Mouse (Mus musculus) G1E-ER4 (cell line): ENCODE results near the gene Zfyve21. TPM values are rescaled to one million over a fixed set of nuclear protein-coding genes. Genes with fewer than 3 reads are reported as not detected.

Source experiments
- GATA1 ChIP-seq: IDR thresholded peaks from one replicate; pipeline ENCODE4 v1.8.0; 2012; ENCODE audit warnings: low read length, inconsistent platforms
- polyA plus RNA-seq: library from polyadenylated mRNA; stranded (reverse); fragments of >175 nt; gene quantifications from 2 replicates; pipeline ENCODE4 v1.2.3, GENCODE M21; 2012

Zfyve21 gene
- polyA plus RNA-seq, 1 experiment: 11.8 TPM

GRCm38 (mm10) chr12:111853011-111853436 lies 39.1 kb downstream of the Zfyve21 start:
- no peak for TF ChIP-seq GATA1

GRCm38 (mm10) chr12:111853546-111853945 lies 39.6 kb downstream of the Zfyve21 start:
- TF ChIP-seq GATA1: no peak

GRCm38 (mm10) chr12:111855448-111855847 lies 41.5 kb downstream of the Zfyve21 start:
- TF ChIP-seq GATA1: no peak

GRCm38 (mm10) chr12:111864206-111864824 lies 50.3 kb downstream of the Zfyve21 start:
- no peak for TF ChIP-seq GATA1

- no peak for TF ChIP-seq GATA1
Observed at GRCm38 (mm10) chr12:111869806-111870205, 55.8 kb downstream of the Zfyve21 start.

- TF ChIP-seq GATA1: no peak
Observed at GRCm38 (mm10) chr12:111870811-111871210, 56.8 kb downstream of the Zfyve21 start.

GRCm38 (mm10) chr12:111872079-111872478 lies 58.1 kb downstream of the Zfyve21 start:
- no peak for TF ChIP-seq GATA1

GRCm38 (mm10) chr12:111874601-111875140 lies 60.7 kb downstream of the Zfyve21 start:
- no peak for TF ChIP-seq GATA1

- no peak for TF ChIP-seq GATA1
Observed at GRCm38 (mm10) chr12:111875499-111875898, 61.5 kb downstream of the Zfyve21 start.

GRCm38 (mm10) chr12:111878213-111878612 lies 64.2 kb downstream of the Zfyve21 start:
- TF ChIP-seq GATA1: no peak

Other genes with a start within 250 kb of the Zfyve21 start
- 22.2 and 22.6 TPM in 2 replicates for gene Mark3, start 239.6 kb upstream of the Zfyve21 start, polyA plus RNA-seq
- not detected in 2 replicates for gene Ckb, start 141.8 kb upstream of the Zfyve21 start, polyA plus RNA-seq
- gene Trmt61a, start 136.1 kb upstream of the Zfyve21 start, polyA plus RNA-seq: 37.8 and 43.0 TPM in 2 replicates
- gene Bag5, start 100.9 kb upstream of the Zfyve21 start, polyA plus RNA-seq: 15.3 and 19.4 TPM in 2 replicates
- 245 and 363 TPM in 2 replicates for gene Apopt1, start 100.9 kb upstream of the Zfyve21 start, polyA plus RNA-seq
- 47.5 and 47.6 TPM in 2 replicates for gene Klc1, start 55.3 kb upstream of the Zfyve21 start, polyA plus RNA-seq
- gene Xrcc3, start 297 bp upstream of the Zfyve21 start, polyA plus RNA-seq: 8.4 and 14.8 TPM in 2 replicates
- gene Ppp1r13b, start 93.9 kb downstream of the Zfyve21 start, polyA plus RNA-seq: 20.6 and 21.5 TPM in 2 replicates
- 15.0 and 21.8 TPM in 2 replicates for gene Atp5mpl, start 152.8 kb downstream of the Zfyve21 start, polyA plus RNA-seq
- not detected in 2 replicates for gene Tdrd9, start 157.4 kb downstream of the Zfyve21 start, polyA plus RNA-seq
- gene Rd3l, start 167.1 kb downstream of the Zfyve21 start, polyA plus RNA-seq: not detected in 2 replicates